Mouse (Mus musculus): ENCODE results near the gene BC005537.

DNA sequence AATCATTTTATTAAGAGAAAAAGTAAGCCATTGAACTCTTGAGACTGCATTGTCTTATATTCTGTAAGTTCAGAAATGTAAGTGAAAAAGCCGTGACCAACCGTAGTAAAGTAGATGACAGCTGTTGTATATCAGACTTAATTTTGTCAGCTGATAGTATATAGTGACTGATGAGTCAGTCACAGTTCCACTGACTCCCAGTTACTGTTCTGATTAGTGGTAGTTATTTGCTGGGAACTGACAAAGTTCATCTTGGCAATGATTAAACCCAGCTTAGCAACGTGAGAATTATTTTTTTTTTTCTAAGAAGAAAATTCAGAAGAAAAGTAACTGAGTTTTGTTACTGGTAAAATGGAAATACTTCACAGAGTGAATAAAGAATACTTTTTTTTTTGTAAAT, 40.2 kb downstream of the BC005537 start:
- TF ChIP-seq CTCF (IDR thresholded peaks at IDR 0.05; ENCODE audit: low read depth) (no peak), EP300 (IDR thresholded peaks at IDR 0.05; ENCODE audit: low read depth) (no peak)

All from heart, postnatal 0 days (tissue).